ENCODE assay signal across 26 mouse cellular contexts in the genomic region with DNA sequence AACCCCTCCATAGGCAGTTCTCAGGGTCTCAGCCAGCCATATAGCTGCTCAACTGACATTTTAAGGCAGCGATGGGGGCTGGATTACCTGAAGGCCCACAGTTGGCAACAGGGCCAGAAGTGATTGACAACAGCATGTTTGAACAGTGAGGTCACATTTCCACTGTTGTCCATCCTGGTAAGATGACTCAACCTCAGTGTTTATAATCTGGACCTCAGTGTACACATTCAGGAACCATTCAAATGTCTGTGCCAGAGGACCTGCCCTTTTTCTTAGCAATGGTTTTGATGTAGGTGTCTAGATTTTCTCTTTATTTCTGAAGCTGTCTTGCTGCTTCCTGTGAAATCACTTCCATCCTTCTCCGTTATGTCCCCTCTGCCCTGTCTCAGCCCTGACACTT.
A peak's percentile ranks its signal among the peaks of the same experiment; 100 is the strongest.
DNase-seq lines count a peak whose midpoint lies in the region; ATAC-seq lines count a peak whose summit lies in the region.
"Had no signal": no experiment of that assay in that cellular context is flagged by ENCODE, and none has a peak within 500 bp of the region (broad histone marks: within the 10 kb centered on the region; RNA-seq: fewer than 3 reads in every experiment).

No protein-coding gene starts in this region.

- no peak overlapping the region for H3K4me3 ChIP-seq in intestine, embryonic 15.5 days (replicated peaks)
- no peak overlapping the region for H3K4me3 ChIP-seq in intestine, embryonic 16.5 days (ENCODE audit: low read length)
- H3K4me3 ChIP-seq in liver, embryonic 12.5 days, result no peak overlapping the region
- H3K4me3 ChIP-seq: embryonic facial prominence, embryonic 12.5 days; erythroblast, embryonic 14.5 days; forebrain, embryonic 12.5 days; heart, embryonic 13.5 days; midbrain, embryonic 10.5 days had no signal

- no peaks in the 10 kb centered on the region for H3K27me3 ChIP-seq in intestine, embryonic 15.5 days (replicated peaks)
- no peaks in the 10 kb centered on the region for H3K27me3 ChIP-seq in intestine, embryonic 16.5 days (replicated peaks; ENCODE audit: control insufficient read depth, insufficient read depth, low read length)
- H3K27me3 ChIP-seq in liver, embryonic 12.5 days (replicated peaks), result no peaks in the 10 kb centered on the region
- H3K27me3 ChIP-seq: CH12.LX; embryonic facial prominence, embryonic 12.5 days; forebrain, embryonic 12.5 days; heart, embryonic 13.5 days had no signal

- DNase-seq in 3134 (ENCODE audit: extremely low read depth, insufficient read length, low spot score), result peak; percentile 62
- DNase-seq in lung, postnatal 36 days, result peak; percentile 35
- DNase-seq in gastrocnemius, adult 18-20 months (ENCODE audit: low spot score), result no peak
- no peak for DNase-seq in cerebellum, adult 9-10 months
- DNase-seq: adrenal gland, adult 8-10 months; cerebellum, adult 11-12 months; cerebellum, postnatal 14 days; gastrocnemius, postnatal 10 days; heart, adult 18-20 months; heart, postnatal 14 days; kidney, adult 18-20 months; kidney, postnatal 4 days; right cerebral cortex, postnatal 14 days; thymus, postnatal 14 days had no signal

- H3K9ac ChIP-seq in intestine, embryonic 15.5 days, result no peak overlapping the region
- no peak overlapping the region for H3K9ac ChIP-seq in intestine, embryonic 16.5 days (ENCODE audit: low read depth, low read length)
- H3K9ac ChIP-seq in liver, embryonic 12.5 days, result no peak overlapping the region
- H3K9ac ChIP-seq: embryonic facial prominence, embryonic 12.5 days; forebrain, embryonic 12.5 days; heart, embryonic 13.5 days had no signal

- H3K4me1 ChIP-seq in intestine, embryonic 15.5 days (replicated peaks), result no peaks in the 10 kb centered on the region
- H3K4me1 ChIP-seq in intestine, embryonic 16.5 days (ENCODE audit: control insufficient read depth, insufficient read depth, low read length), result no peaks in the 10 kb centered on the region
- H3K4me1 ChIP-seq in liver, embryonic 12.5 days, result peaks cover 58% of the 10 kb centered on the region
- H3K4me1 ChIP-seq: embryonic facial prominence, embryonic 12.5 days; forebrain, embryonic 12.5 days had no signal

- H3K4me2 ChIP-seq in intestine, embryonic 15.5 days (replicated peaks), result no peak overlapping the region
- H3K4me2 ChIP-seq in intestine, embryonic 16.5 days (ENCODE audit: low read depth, low read length), result no peak overlapping the region
- H3K4me2 ChIP-seq in liver, embryonic 12.5 days, result no peak overlapping the region
- H3K4me2 ChIP-seq: embryonic facial prominence, embryonic 12.5 days; forebrain, embryonic 12.5 days; heart, embryonic 13.5 days had no signal

- no peaks in the 10 kb centered on the region for H3K9me3 ChIP-seq in intestine, embryonic 15.5 days
- no peaks in the 10 kb centered on the region for H3K9me3 ChIP-seq in intestine, embryonic 16.5 days (ENCODE audit: control insufficient read depth, low read length)
- H3K9me3 ChIP-seq in liver, embryonic 12.5 days (replicated peaks), result no peaks in the 10 kb centered on the region
- H3K9me3 ChIP-seq: embryonic facial prominence, embryonic 12.5 days; forebrain, embryonic 12.5 days; G1E; heart, embryonic 13.5 days; midbrain, embryonic 10.5 days had no signal

- WGBS in intestine, embryonic 15.5 days, result 73% methylated on average over 2 of the region's 2 CpGs
- WGBS in intestine, embryonic 16.5 days, result 77% methylated on average over 2 of the region's 2 CpGs
- WGBS in liver, embryonic 12.5 days (ENCODE audit: insufficient replicate concordance), result 78% methylated on average over 2 of the region's 2 CpGs

- ATAC-seq in intestine, embryonic 15.5 days, result peak; percentile 45; the same call in 1 of the 2 replicates
- ATAC-seq in intestine, embryonic 16.5 days, result no peak
- no peak for ATAC-seq in liver, embryonic 12.5 days
- ATAC-seq in megakaryocyte, adult 5-6 weeks (ENCODE audit: poor library complexity, severe bottlenecking), result no peak

- no peaks in the 10 kb centered on the region for H3K36me3 ChIP-seq in intestine, embryonic 15.5 days
- H3K36me3 ChIP-seq in intestine, embryonic 16.5 days (ENCODE audit: control insufficient read depth, insufficient read depth, low read length), result no peaks in the 10 kb centered on the region
- no peaks in the 10 kb centered on the region for H3K36me3 ChIP-seq in liver, embryonic 12.5 days
- H3K36me3 ChIP-seq: embryonic facial prominence, embryonic 12.5 days; forebrain, embryonic 12.5 days; G1E; heart, embryonic 13.5 days; midbrain, embryonic 10.5 days had no signal

- no peak overlapping the region for H3K27ac ChIP-seq in intestine, embryonic 15.5 days
- no peak overlapping the region for H3K27ac ChIP-seq in intestine, embryonic 16.5 days (ENCODE audit: low read length)
- H3K27ac ChIP-seq in liver, embryonic 12.5 days, result 0 out of 2 replicates have a peak overlapping the region, but pooled peaks have one; percentile 56
- H3K27ac ChIP-seq: embryonic facial prominence, embryonic 12.5 days; forebrain, embryonic 12.5 days; heart, embryonic 13.5 days; macrophage; midbrain, embryonic 10.5 days had no signal

Comparison
In these comparisons a context has a peak if more than half of its experiments do, and no peak if none do; other contexts are left out.
1. DNase-seq: peak in 3134 (single experiment) and lung, postnatal 36 days (single experiment); none in gastrocnemius, adult 18-20 months (single experiment) and cerebellum, adult 9-10 months (single experiment).